2 mouse cellular contexts compared by ENCODE assay signal in genomic region chr6:38677629-38678028, GRCm38 (mm10).
A peak's percentile ranks its signal among the peaks of the same experiment; 100 is the strongest.
TF ChIP-seq lines count a peak whose summit lies in the region.

No protein-coding gene starts in this region.

TF ChIP-seq in CH12.LX, 34 proteins besides CTCF, POLR2A, EP300 and RAD21:
- TF ChIP-seq USF2 (conservative IDR thresholded peaks at IDR 0.05; ENCODE audit: low read depth, low read length) = peak; percentile 73
- no peak for TF ChIP-seq IRF4 (IDR thresholded peaks at IDR 0.05; ENCODE audit: low read depth, low read length)
- peak; percentile 83 for TF ChIP-seq USF1 (IDR thresholded peaks at IDR 0.05; ENCODE audit: low read depth, low read length)
- 0 out of 2 replicates have a peak, but pooled peaks have one; percentile 39 for TF ChIP-seq MAX (IDR thresholded peaks at IDR 0.05; ENCODE audit: low read length)

TF ChIP-seq in ES-E14, 5 proteins besides CTCF, POLR2A, EP300 and RAD21:
- TF ChIP-seq HCFC1 (IDR thresholded peaks at IDR 0.05; ENCODE audit: borderline replicate concordance, insufficient read depth, low read length) (no peak), CHD2 (IDR thresholded peaks at IDR 0.05; ENCODE audit: low read depth, low read length) (no peak), ZNF384 (IDR thresholded peaks at IDR 0.05; ENCODE audit: low read depth, low read length) (no peak), ZC3H11A (IDR thresholded peaks at IDR 0.05; ENCODE audit: borderline replicate concordance, low read depth, low read length) (no peak), MAFK (IDR thresholded peaks at IDR 0.05; ENCODE audit: insufficient read depth, low read depth, low read length) (no peak)
